In genomic region chr12:101083076-101083838, GRCm38 (mm10) we compare ENCODE assay signal across 7 mouse cellular contexts. TPM values are rescaled to one million over a fixed set of nuclear protein-coding genes. Genes with fewer than 3 reads are reported as not detected.
DNase-seq lines count a peak whose midpoint lies in the region; ATAC-seq lines count a peak whose summit lies in the region.

Gene Ppp4r3a (minus strand): TSS chr12:101083702.

- H3K27ac ChIP-seq in embryonic facial prominence, embryonic 12.5 days: peak within 1 kb of the TSS; percentile 99
- peak within 1 kb of the TSS; percentile 99 for H3K27ac ChIP-seq in limb, embryonic 11.5 days (replicated peaks; ENCODE audit: low read depth, low read length)
- H3K27ac ChIP-seq in midbrain, embryonic 14.5 days (replicated peaks; ENCODE audit: low read depth, low read length): peak within 1 kb of the TSS; percentile 99

- peak within 1 kb of the TSS; percentile 84 for H3K4me2 ChIP-seq in embryonic facial prominence, embryonic 12.5 days (replicated peaks)
- peak within 1 kb of the TSS; percentile 82 for H3K4me2 ChIP-seq in limb, embryonic 11.5 days (ENCODE audit: low read depth, severe bottlenecking)
- H3K4me2 ChIP-seq in midbrain, embryonic 14.5 days (ENCODE audit: low read length): peak within 1 kb of the TSS; percentile 91

- peak; percentile 93 for ATAC-seq in embryonic facial prominence, embryonic 12.5 days (ENCODE audit: insufficient number of reproducible peaks, insufficient read depth, low FRiP score, low TSS enrichment)
- ATAC-seq in limb, embryonic 11.5 days (ENCODE audit: insufficient number of reproducible peaks, low FRiP score, low TSS enrichment, low read depth): peak; percentile 97
- ATAC-seq in midbrain, embryonic 14.5 days (ENCODE audit: low FRiP score, low TSS enrichment): peak; percentile 97

- H3K9ac ChIP-seq in embryonic facial prominence, embryonic 12.5 days: peak within 1 kb of the TSS; percentile 98
- H3K9ac ChIP-seq in limb, embryonic 11.5 days (ENCODE audit: low read length): peak within 1 kb of the TSS; percentile 98
- peak within 1 kb of the TSS; percentile 94 for H3K9ac ChIP-seq in midbrain, embryonic 14.5 days (replicated peaks; ENCODE audit: low read length)

- peak; percentile 96 for DNase-seq in adrenal gland, postnatal 25 days
- peak; percentile 100 for DNase-seq in heart, adult 11 months
- DNase-seq in kidney, adult 18-20 months: peak; percentile 97
- peak; percentile 98 for DNase-seq in limb, embryonic 11.5 days (ENCODE audit: low spot score)
- peak; percentile 98 for DNase-seq in midbrain, embryonic 14.5 days
- peak; percentile 89 to 92 for DNase-seq in spleen, adult 18-20 months

- H3K4me3 ChIP-seq in embryonic facial prominence, embryonic 12.5 days: peak within 1 kb of the TSS; percentile 100
- H3K4me3 ChIP-seq in limb, embryonic 11.5 days (ENCODE audit: low read depth, low read length): peak within 1 kb of the TSS; percentile 96
- peak within 1 kb of the TSS; percentile 100 for H3K4me3 ChIP-seq in midbrain, embryonic 14.5 days (replicated peaks; ENCODE audit: low read depth, low read length)

- WGBS in embryonic facial prominence, embryonic 12.5 days: under 1% methylated on average over 87 of the region's 90 CpGs
- WGBS in limb, embryonic 11.5 days: under 1% methylated on average over 75 of the region's 90 CpGs
- WGBS in midbrain, embryonic 14.5 days: under 1% methylated on average over 87 of the region's 90 CpGs

- H3K36me3 ChIP-seq in embryonic facial prominence, embryonic 12.5 days: no peaks in the 10 kb centered on the region
- no peaks in the 10 kb centered on the region for H3K36me3 ChIP-seq in limb, embryonic 11.5 days (ENCODE audit: control insufficient read depth, insufficient read depth, low read length)
- no peaks in the 10 kb centered on the region for H3K36me3 ChIP-seq in midbrain, embryonic 14.5 days (ENCODE audit: control insufficient read depth, insufficient read depth, low read length)

- H3K4me1 ChIP-seq in embryonic facial prominence, embryonic 12.5 days: peaks cover 18% of the 10 kb centered on the region; the same call in 1 of the 2 replicates
- peaks cover 5% of the 10 kb centered on the region; the same call in 1 of the 2 replicates for H3K4me1 ChIP-seq in limb, embryonic 11.5 days (ENCODE audit: control insufficient read depth, insufficient read depth, low read length)
- H3K4me1 ChIP-seq in midbrain, embryonic 14.5 days (ENCODE audit: control insufficient read depth, insufficient read depth, low read length): peaks cover 21% of the 10 kb centered on the region

- H3K9me3 ChIP-seq in embryonic facial prominence, embryonic 12.5 days: no peaks in the 10 kb centered on the region
- no peaks in the 10 kb centered on the region for H3K9me3 ChIP-seq in limb, embryonic 11.5 days (ENCODE audit: control insufficient read depth, low read length)
- H3K9me3 ChIP-seq in midbrain, embryonic 14.5 days (ENCODE audit: control insufficient read depth, low read length): no peaks in the 10 kb centered on the region

- no peaks in the 10 kb centered on the region for H3K27me3 ChIP-seq in embryonic facial prominence, embryonic 12.5 days
- H3K27me3 ChIP-seq in limb, embryonic 11.5 days (ENCODE audit: control insufficient read depth, insufficient read depth, low read length): no peaks in the 10 kb centered on the region
- H3K27me3 ChIP-seq in midbrain, embryonic 14.5 days (ENCODE audit: control insufficient read depth, insufficient read depth, low read length): no peaks in the 10 kb centered on the region

RNA-seq across cellular contexts. Expression of gene Ppp4r3a, which starts in this region (rescaled TPM):
- total RNA-seq in adrenal gland, postnatal 25 days (2021): 60.1 and 72.7 TPM in 2 replicates
- polyA plus RNA-seq in embryonic facial prominence, embryonic 12.5 days (2016; fragmentation: Nextera tagmentation; extraction: Ambion mirVana): 65.7 and 66.6 TPM in 2 replicates
- 60.9 and 71.2 TPM in 2 replicates for polyA plus RNA-seq in limb, embryonic 11.5 days (2014; fragmentation: Nextera tagmentation; extraction: Ambion mirVana)
- 27.0 and 33.0 TPM in 2 replicates for polyA plus RNA-seq in midbrain, embryonic 14.5 days (2014; fragmentation: Nextera tagmentation; extraction: Ambion mirVana)

Comparison
In these comparisons a context has a peak if more than half of its experiments do, and no peak if none do; other contexts are left out.
1. Peak in every context shown above with its lines: DNase-seq, ATAC-seq, H3K4me3 ChIP-seq and H3K27ac ChIP-seq.